Mouse (Mus musculus): ENCODE results near the gene Dolk.

Gene Dolk

DNA sequence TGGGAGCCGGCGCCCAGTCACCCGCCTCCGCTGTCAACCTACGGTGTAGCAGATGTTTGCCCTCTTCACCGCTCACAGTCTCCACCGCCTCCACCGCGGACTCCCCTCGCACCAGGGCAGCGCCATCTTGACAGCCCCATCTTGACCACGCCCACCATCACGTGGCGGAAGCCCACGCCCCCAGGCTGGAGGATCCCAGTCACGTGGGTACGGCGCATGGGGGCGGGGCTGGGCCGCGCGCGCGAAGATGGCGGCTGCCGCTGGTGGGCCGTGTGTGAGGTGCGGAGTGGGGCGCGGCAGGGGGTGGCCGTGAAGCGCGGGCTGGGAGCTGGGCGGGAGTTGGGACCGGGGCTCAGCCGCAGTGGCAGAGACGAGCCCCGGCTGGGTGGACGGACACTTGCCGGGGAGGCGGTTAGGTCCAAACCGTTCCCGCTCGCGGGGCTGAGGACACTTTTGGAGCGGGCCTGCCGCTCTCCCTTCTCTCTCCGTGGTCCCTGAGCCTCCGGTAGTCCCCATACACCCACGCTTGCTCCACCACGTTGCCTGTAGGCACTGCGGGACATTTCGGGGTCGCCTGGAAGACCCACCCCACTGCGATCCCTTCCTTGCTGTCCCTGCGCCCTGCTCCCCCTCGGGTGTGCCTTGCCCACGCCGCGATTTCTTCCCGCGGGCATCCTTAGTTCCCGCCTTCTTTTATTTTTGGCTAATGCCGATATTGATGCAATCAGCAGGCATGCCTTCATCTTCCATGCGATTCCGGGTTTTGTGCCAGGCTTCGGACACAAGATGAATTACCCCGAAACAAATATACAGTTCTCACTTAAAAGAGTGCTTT, at the start of gene Dolk, which contains the start of gene Nup188:
Dolk (minus strand) TSS at position 143 of the 835 bp plus-strand sequence.
Nup188 (plus strand) TSS at position 206 of the 835 bp plus-strand sequence.
- peak; percentile 96 to 98 for DNase-seq

DNA sequence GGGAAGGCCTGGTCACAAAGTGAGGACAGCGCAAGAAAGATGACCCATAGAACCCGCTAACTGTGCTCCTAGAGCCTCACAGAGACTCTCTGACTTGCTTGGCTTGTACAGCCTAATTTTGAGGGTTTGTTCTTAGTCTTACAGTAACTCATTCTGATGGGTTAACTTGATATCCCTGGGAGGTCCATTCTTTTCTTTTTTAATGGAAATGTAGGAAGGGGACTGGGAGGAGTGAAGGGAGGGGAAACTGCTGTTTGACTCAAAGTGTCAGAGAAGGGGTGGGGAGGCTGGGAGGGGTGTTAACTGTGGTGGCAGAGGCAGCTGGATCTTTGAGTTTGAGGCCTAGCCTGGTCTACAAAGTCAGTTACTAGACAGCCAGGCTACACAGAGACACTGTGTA, 49.2 kb upstream of the Dolk start:
- no peak for DNase-seq

GRCm38 (mm10) chr2:30328791-30329190, 42.7 kb upstream of the Dolk start:
- DNase-seq, result no peak

DNA sequence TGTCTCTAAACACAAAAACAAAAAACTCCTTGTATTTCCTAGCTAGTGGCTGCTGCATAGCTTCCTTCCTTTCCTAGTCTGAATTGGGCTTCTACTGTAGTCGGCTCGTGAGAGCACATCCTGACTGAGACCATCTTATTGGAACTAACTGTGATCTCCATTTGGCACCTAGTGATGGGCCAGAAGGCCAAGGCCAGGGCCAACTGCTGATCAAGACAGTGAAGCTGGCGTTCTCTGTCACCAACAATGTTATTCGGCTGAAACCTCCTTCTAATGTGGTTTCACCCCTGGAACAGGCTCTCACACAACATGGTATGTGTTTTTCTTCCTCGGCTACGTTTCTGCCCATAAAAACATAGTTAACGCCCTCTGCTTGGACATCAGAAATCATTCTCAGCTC, 41.1 kb upstream of the Dolk start:
- DNase-seq, result no peak

GRCm38 (mm10) chr2:30325296-30325695, 39.2 kb upstream of the Dolk start:
- no peak for DNase-seq

GRCm38 (mm10) chr2:30323111-30323510, 37.0 kb upstream of the Dolk start:
- no peak for DNase-seq

GRCm38 (mm10) chr2:30319260-30319659, 33.1 kb upstream of the Dolk start:
- no peak for DNase-seq

- no peak for DNase-seq
These were observed 30.8 kb upstream of the Dolk start for GRCm38 (mm10) chr2:30316955-30317354.

DNA sequence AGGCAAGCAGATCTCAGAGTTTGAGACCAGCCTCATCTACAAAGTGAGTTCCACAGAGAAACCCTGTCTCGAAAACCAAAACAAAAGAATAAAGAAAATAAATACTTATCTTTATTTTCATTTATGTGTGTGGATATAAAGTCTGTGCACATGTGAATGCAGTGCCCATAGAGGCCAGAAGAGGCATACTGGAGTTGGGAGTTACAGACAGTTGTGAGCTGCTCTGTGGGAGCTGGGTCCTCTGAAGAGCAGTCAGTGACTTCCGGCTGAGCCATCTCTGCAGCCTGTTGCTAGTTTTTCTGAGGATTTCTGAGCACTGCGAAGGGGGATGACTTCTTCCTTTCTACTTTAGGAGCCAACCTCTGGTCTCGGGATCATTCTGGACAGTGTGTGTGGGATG, 30.0 kb upstream of the Dolk start:
- DNase-seq, result no peak

DNA sequence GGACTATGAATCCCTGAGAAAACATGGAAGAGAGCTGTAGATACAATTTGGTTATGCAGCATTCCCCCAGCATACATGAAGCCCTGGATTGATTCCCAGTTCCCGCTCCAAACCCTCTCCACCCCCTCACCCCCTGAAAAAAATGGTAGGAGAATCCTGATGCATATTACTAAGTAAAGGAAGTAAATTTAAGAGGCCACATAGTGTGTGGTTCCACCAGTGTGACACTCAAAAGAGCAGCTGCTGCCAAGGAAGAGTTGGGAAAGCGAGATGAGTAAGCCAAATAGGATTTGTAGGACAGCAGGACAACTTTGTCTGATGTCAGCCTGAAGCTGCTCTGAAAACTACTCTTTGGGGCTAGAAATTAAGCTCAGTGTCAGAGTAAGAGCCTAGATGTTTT, 25.3 kb upstream of the Dolk start:
- no peak for DNase-seq

GRCm38 (mm10) chr2:30309351-30309750, 23.2 kb upstream of the Dolk start:
- DNase-seq, result no peak

DNA sequence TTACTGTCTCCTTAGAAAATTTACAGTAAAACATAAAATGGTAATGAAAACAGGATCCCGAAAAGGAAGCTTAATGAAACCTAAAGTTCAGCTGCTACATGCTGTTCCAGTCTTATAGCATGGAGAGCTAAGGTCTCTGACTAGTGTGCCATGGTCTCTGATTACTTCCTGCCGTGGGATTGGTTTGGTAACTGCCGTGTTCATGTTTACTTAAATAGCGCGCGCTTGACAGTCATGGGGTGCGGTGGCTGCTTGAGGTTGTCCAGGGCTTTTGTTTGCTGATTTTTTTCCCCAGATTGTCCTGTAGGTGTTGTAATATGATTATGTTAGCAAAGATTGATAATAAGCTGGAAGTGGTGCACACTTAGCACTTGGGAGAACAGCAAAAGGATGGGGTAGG, 20.0 kb upstream of the Dolk start:
- DNase-seq, result no peak

DNA sequence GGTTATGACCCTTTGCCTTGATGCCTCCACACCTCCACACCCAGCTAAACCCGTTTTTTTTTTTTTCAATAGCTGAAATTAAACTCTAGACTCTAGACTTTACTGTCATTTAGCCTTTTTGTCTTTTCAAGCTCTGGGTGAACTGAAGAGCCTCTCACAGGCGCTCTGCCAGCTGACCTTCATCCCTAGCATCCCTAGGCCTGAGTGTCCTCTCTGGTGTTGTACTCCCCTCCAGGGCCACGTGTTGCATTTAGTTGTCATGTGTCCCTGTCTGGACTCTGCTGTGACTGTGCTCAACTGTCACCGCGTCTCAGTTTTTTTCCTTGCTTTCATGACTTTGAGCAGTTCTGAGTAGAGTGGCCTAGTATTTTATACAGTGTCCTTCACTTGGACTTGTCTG, 13.8 kb upstream of the Dolk start:
- no peak for DNase-seq

DNA sequence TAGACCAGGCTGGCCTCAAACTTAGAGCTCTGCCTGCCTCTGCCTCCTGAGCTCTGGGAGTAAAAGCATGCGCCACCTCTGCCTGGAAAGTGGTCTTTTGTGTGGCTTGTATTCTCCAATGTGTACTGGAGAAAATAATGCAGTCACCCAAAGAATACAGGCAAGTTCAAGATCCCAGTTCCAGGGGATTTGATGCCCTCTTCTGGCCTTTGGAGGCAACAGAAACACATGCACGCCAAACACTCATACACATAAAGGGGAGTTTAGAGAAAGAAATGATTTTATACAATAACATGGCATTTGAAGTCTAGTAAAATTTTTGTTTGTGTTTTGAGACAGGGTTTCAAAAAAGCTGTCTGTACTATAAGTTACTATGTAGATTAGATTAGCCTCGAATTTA, 13.4 kb upstream of the Dolk start:
- no peak for DNase-seq

GRCm38 (mm10) chr2:30287027-30287373, 866 bp upstream of the Dolk start:
- peak; percentile 21 to 29 for DNase-seq

- DNase-seq, result peak in 1 of 2 experiments; percentile 6
These were observed 535 bp downstream of the Dolk start for GRCm38 (mm10) chr2:30285416-30286181.

GRCm38 (mm10) chr2:30285004-30285403, 1.1 kb downstream of the Dolk start:
- DNase-seq, result no peak

GRCm38 (mm10) chr2:30283193-30283592, 2.9 kb downstream of the Dolk start:
- DNase-seq, result no peak

DNA sequence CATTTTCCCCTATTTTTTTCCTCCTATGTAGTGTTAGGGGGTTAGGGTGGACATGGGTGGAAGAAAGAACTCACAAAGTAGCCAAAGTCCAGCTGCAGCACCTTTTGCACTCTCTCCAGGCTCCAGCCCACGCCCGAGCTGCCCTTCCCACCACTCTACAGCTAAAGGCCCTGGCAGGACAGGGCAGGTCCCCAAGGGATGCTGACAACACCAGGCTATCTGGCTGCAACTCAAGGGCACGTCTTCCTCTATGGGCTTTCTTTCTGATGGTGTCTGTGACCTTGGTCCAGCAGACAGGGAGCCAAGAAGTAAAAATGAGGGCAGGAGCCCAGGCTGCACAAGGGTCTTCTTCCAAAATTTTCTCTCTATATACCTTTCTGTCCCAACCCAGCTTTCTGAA, 4.5 kb downstream of the Dolk start:
- no peak for DNase-seq

DNA sequence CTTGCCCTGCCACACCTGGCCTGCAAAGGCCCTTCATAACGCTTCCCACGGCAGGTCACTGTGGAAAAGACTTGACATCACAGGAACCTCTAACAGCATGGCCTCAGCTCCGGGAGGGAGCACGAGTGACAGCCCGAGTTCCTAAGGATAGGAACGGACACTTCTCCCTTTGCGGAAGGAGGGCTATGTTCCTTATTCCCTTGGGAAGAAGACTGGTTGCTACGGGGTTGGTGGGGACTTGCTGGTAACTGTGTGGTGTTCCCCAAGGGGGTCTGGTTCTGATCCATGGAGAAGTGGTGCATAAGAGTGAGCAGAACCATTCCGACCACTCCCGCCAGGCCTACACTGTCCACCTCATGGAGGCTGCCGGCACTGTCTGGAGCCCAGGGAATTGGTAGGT, 5.4 kb downstream of the Dolk start, which contains the start of gene Gm28038:
Gm28038 (plus strand) TSS at position 301 of the 400 bp plus-strand sequence.
- no peak for DNase-seq

GRCm38 (mm10) chr2:30270134-30270533, 16.0 kb downstream of the Dolk start:
- DNase-seq, result peak; percentile 33 to 34

GRCm38 (mm10) chr2:30269241-30269990, 16.7 kb downstream of the Dolk start:
- no peak for DNase-seq

- DNase-seq, result no peak
These were observed 17.8 kb downstream of the Dolk start for GRCm38 (mm10) chr2:30268371-30268770.
